Mouse (Mus musculus) G1E (cell line): ENCODE data around the gene Gnpat.

Experiments
- CTCF ChIP-seq: IDR thresholded peaks from 2 replicates; pipeline ENCODE4 v1.5.1; 2012; ENCODE audit warnings: low read depth, low read length, inconsistent platforms, mixed read lengths
- GATA1 ChIP-seq: IDR thresholded peaks from 2 replicates; pipeline ENCODE4 v1.6.1; 2012; ENCODE audit warnings: borderline replicate concordance, low read length, inconsistent platforms, mixed read lengths
- TAL1 ChIP-seq: conservative IDR thresholded peaks from 2 replicates; pipeline ENCODE4 v1.6.1; 2012; ENCODE audit warnings: low read depth, low read length, inconsistent platforms, mixed read lengths

DNA sequence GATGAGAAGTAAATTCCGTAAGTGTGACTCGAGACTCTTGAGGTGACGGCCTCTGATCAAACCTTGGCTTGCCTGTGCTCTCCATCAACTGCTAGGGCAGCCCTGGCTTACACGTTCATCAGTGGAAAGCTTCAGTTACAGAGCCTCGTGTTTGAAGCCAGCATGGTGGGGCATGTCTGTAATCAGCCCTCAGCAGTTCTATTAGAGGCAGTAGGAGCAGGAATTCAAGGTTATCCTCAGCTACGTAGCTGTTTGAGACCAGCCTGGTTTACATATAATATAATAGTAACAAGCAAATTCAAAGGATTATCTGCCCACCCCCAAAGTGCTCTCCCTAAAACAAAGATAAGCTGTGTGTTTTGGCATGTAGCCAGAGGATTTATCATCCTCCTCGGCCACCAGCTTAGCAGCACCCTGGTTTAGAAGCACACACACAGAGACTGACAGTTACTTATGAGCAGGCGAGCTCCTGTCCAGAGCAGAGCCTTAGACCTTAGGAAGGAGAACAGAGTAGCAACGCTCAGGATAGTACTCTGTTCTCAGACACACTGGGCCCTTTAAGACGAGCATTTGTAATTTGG is 16.2 kb downstream of the Gnpat start:
- TF ChIP-seq CTCF (no peak), TAL1 (no peak), GATA1 (no peak)
